Mouse (Mus musculus) embryonic fibroblast, embryonic 13.5 days (primary cell): ENCODE data around the gene Galt. TPM values are rescaled to one million over a fixed set of nuclear protein-coding genes. Genes with fewer than 3 reads are reported as not detected.
"Not testable (repeated sequence)": the region's sequence is repeated elsewhere in the genome, so short reads cannot be mapped to it uniquely, and the experiment has no call there.

ENCODE experiments used
- H3K27ac ChIP-seq: 2 replicates; pipeline ENCODE4 v1.5.1; 2012; ENCODE audit warnings: low read length, control low read depth, inconsistent platforms; ENCODE audit not compliant: insufficient read depth
- H3K4me1 ChIP-seq: 2 replicates; pipeline ENCODE4 v1.6.1; 2011; ENCODE audit warnings: low read length; ENCODE audit not compliant: control insufficient read depth, insufficient read depth
- H3K4me3 ChIP-seq: 2 replicates; pipeline ENCODE4 v1.5.1; 2011; ENCODE audit warnings: mild to moderate bottlenecking, control low read depth, low read length; ENCODE audit not compliant: insufficient read depth
- POLR2A ChIP-seq: IDR thresholded peaks from 2 replicates; pipeline ENCODE4 v1.6.1; 2011; ENCODE audit warnings: low read depth, mild to moderate bottlenecking, control low read depth, low read length, moderate library complexity
- polyA plus RNA-seq: library from polyadenylated mRNA; stranded (reverse); fragments of >200 nt; gene quantifications from 2 replicates; pipeline ENCODE4 v1.2.4, GENCODE M21; 2011; ENCODE audit warnings: low read depth; ENCODE audit not compliant: missing spikeins, insufficient read length

Gene Galt
- polyA plus RNA-seq, 1 experiment: 25.5 TPM

- peak; percentile 28; the same call in 1 of the 2 replicates for TF ChIP-seq POLR2A
- not testable (repeated sequence) for H3K4me1 ChIP-seq, H3K27ac ChIP-seq
- peak within 1 kb of the TSS; percentile 50 for H3K4me3 ChIP-seq
Measured at GRCm38 (mm10) chr4:41774002-41774401, 19.0 kb downstream of the Galt start, which contains the start of gene Ccl27a. Gene Ccl27a (minus strand): TSS chr4:41774247.

GRCm38 (mm10) chr4:41774506-41774905 lies 19.5 kb downstream of the Galt start:
- not testable (repeated sequence) for H3K27ac ChIP-seq, H3K4me1 ChIP-seq
- peak overlapping the region; percentile 28; the same call in 1 of the 2 replicates for H3K4me3 ChIP-seq

- not testable (repeated sequence) for H3K27ac ChIP-seq, H3K4me1 ChIP-seq
Measured at GRCm38 (mm10) chr4:41775840-41776239, 20.8 kb downstream of the Galt start.

GRCm38 (mm10) chr4:41781271-41781670 lies 26.2 kb downstream of the Galt start:
- not testable (repeated sequence) for H3K27ac ChIP-seq, H3K4me1 ChIP-seq, H3K4me3 ChIP-seq

More at GRCm38 (mm10) chr4:41775840-41776239, 20.8 kb downstream of the Galt start:
- not testable (repeated sequence) for H3K4me3 ChIP-seq

- not testable (repeated sequence) for H3K4me1 ChIP-seq, H3K27ac ChIP-seq, H3K4me3 ChIP-seq
Measured at GRCm38 (mm10) chr4:41781748-41782485, 26.9 kb downstream of the Galt start.

GRCm38 (mm10) chr4:41782711-41783110 lies 27.7 kb downstream of the Galt start:
- H3K4me3 ChIP-seq, H3K27ac ChIP-seq: not testable (repeated sequence)

GRCm38 (mm10) chr4:41783197-41783596 lies 28.2 kb downstream of the Galt start:
- H3K4me1 ChIP-seq, H3K4me3 ChIP-seq, H3K27ac ChIP-seq: not testable (repeated sequence)

More at GRCm38 (mm10) chr4:41782711-41783110, 27.7 kb downstream of the Galt start:
- H3K4me1 ChIP-seq: not testable (repeated sequence)

Other genes starting within 250 kb of the Galt start
- not detected in 2 replicates for gene 1110017D15Rik, start 237.9 kb upstream of the Galt start, polyA plus RNA-seq
- gene Fam219a, start 185.7 kb upstream of the Galt start, polyA plus RNA-seq: 11.4 and 15.5 TPM in 2 replicates
- not detected in 2 replicates for gene Dnaic1, start 185.5 kb upstream of the Galt start, polyA plus RNA-seq
- 1.4 and 1.7 TPM in 2 replicates for gene Enho, start 114.9 kb upstream of the Galt start, polyA plus RNA-seq
- gene Cntfr, start 58.1 kb upstream of the Galt start, polyA plus RNA-seq: 4.3 and 4.9 TPM in 2 replicates
- gene Il11ra1, start 55.2 kb upstream of the Galt start, polyA plus RNA-seq: 78.5 and 97.4 TPM in 2 replicates
- gene Rpp25l, start 41.7 kb upstream of the Galt start, polyA plus RNA-seq: 14.0 and 16.2 TPM in 2 replicates
- gene Dctn3, start 32.1 kb upstream of the Galt start, polyA plus RNA-seq: 81.6 and 98.1 TPM in 2 replicates
- gene Arid3c, start 24.1 kb upstream of the Galt start, polyA plus RNA-seq: not detected in 2 replicates
- gene Sigmar1, start 929 bp downstream of the Galt start, polyA plus RNA-seq: 78.6 and 103 TPM in 2 replicates
- 12.6 and 13.4 TPM in 2 replicates for gene Ccl27a, start 19.0 kb downstream of the Galt start, polyA plus RNA-seq
- not detected in 2 replicates for gene Gm21541, start 148.4 kb downstream of the Galt start, polyA plus RNA-seq
- 1.1 and 1.6 TPM in 2 replicates for gene Gm20878, start 186.3 kb downstream of the Galt start, polyA plus RNA-seq
- 0.21 TPM in 1 of 2 replicates, not detected in the other for gene Fam205a4, start 210.8 kb downstream of the Galt start, polyA plus RNA-seq